Mouse (Mus musculus) bone marrow, adult 2 months (tissue): ENCODE data around the gene Heatr5a.

Source experiments
- CTCF ChIP-seq: fragments of 200-500 bp; IDR thresholded peaks from 2 replicates; pipeline ENCODE4 v1.5.1; 2011; ENCODE audit warnings: low read length, control low read depth; ENCODE audit not compliant: control insufficient read depth, insufficient read depth
- POLR2A ChIP-seq: fragments of 200-500 bp; IDR thresholded peaks from 2 replicates; pipeline ENCODE4 v1.6.1; 2011; ENCODE audit warnings: low read depth, mild to moderate bottlenecking, control low read depth, low read length, borderline replicate concordance; ENCODE audit not compliant: control insufficient read depth

- TF ChIP-seq CTCF (no peak), POLR2A (no peak)
These were observed 123.0 kb downstream of the Heatr5a start for GRCm38 (mm10) chr12:51847953-51848680.
